Mouse (Mus musculus): ENCODE measurements around the gene Med26.

DNA sequence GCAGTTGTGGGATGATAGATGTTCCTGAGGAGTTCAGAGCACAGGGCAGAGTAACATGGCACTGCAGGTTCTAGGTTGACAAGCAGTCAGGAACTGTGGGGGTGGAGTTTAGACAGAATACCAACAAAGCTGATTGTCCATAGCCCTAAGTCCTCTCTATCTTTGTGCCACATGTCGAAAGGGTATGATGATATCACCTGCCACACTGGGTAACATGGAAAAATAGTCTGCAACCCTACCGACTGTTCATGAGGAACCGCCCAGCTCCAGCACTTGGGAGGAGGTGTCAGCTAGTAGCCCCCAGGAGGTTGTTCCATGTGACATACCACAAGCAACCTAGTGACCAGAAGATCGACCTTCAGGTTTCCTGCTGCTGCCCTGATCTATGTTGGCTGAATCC lies 49.5 kb downstream of the Med26 start:
- TF ChIP-seq CTCF (IDR thresholded peaks at IDR 0.05; ENCODE audit: extremely low read depth, insufficient read depth, low read length): no peak
- no peak for TF ChIP-seq POLR2A (IDR thresholded peaks at IDR 0.05; ENCODE audit: extremely low read depth, insufficient read depth, low read length)

Data from cortical plate, adult 2 months (tissue).